Mouse (Mus musculus) testis, postnatal 14 days (tissue): ENCODE data around the gene Mfsd12.
A peak's percentile ranks its signal among the peaks of the same experiment; 100 is the strongest.

Source experiments
- DNase-seq: peaks from one replicate; pipeline ENCODE4 v3.0.0; 2021; ENCODE audit warnings: low spot score

The Mfsd12 gene

DNA sequence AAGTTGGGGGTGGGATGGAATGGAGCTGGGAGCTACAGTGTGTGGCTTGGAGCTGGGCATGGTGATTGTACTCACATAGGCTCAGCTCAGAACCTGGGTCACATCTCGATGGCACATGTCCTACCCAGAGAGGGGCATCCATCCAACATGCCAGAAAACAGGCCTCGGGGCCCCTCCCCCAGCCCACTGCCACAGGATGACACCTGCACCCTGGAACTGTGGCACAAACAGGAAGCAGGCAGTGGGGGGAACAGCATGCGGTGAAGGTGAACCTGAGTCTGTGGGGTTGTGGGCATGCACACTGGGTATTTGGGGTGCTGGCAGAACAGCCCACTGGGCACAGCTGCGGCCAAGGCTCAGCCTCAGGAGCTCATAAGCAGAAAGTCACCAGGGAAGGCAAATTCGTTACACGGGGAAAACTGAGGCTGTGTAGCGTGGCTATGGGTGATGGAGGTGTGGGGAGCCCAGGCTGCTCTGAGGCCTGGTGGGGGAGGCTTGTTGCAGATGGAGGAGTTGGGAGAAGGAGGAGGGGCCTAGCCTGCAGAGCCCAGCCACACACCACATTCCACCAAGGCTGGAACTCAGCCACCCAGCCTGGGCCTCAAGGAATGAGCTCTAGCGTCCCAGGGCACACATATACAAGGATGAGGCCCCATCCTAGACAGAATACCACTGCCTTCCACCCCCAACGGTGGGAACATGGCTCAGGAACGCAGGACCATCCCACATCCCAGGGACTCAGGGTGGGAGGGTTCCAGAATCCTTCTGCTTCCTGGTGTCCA lies 27.9 kb upstream of the Mfsd12 start:
- no peak for DNase-seq

- DNase-seq = no peak
These were observed 27.3 kb upstream of the Mfsd12 start for GRCm38 (mm10) chr10:81330007-81330406.

GRCm38 (mm10) chr10:81332277-81332676 lies 25.0 kb upstream of the Mfsd12 start:
- no peak for DNase-seq

DNA sequence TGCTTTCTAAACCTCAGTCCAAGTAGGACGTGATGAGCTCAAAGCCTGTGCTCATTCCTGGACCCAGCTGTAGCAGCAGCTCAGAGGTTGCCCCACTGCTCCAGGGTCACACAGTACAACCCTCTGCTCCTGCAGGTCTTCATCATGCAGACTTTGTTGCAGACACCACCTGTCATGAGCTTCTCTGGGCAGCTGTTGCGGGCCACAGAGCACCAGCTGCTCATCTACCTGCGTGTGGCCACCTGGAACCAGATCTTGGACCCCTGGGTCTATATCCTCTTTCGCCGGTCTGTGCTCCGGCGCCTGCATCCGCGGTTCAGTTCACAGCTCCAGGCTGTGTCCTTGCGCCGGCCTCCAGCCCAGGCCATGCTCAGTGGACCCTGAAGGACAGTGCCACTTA lies 23.0 kb upstream of the Mfsd12 start:
- no peak for DNase-seq

- no peak for DNase-seq
These were observed 21.6 kb upstream of the Mfsd12 start for GRCm38 (mm10) chr10:81335393-81336340.

DNA sequence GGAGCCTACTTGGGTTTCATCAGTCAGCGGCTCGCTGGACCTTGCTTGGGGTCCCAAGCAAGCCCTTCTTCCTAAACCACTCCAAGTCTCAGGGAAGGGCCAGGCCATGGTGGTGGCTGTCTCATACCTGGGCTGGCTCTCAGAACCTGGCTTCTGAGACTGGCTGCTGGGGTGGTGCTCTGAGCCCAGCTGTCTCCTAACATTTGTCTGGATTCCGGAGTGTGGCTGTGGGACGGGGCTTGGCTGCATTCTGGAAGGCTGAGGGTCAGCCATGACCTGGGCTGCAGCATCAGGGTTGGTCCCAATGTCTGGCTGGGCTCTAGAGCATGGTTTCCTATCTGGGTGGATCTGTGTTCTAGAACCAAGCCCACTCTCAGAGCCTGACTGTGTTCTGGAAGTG lies 20.7 kb upstream of the Mfsd12 start:
- DNase-seq = no peak

- DNase-seq = no peak
These were observed 16.5 kb upstream of the Mfsd12 start for GRCm38 (mm10) chr10:81340551-81341332.

DNA sequence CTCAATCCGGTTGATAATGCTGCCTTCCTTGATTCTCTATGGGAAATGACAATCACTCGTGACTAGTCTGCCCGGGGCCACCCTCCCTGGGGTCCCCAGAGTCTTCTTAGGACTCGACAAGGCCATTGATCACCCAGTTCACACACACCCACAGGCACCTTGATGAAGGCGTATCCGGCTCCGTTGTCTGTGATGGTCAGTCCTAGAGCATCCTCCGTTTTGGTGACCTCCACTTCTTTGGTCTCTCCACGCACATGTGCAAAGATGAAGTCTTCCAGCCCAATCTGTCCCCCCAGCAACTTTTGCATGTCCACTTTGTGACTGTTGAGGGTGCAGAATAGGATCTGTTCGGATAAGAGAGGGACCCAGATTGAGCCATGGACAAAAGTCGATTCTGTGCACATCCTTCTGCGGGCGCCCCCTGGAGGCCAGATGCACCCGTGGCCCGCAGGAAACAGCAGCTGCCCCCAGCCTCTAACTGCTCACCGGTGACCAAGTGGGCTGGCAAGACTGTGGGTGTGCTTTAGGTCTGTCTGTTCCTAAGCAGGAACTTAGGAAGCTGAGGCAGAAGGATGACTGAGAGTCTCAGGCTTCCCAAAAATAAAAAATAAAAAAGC lies 15.8 kb upstream of the Mfsd12 start:
- no peak for DNase-seq

GRCm38 (mm10) chr10:81342686-81343505 lies 14.4 kb upstream of the Mfsd12 start, which contains the start of gene Gipc3:
Gipc3 (minus strand) TSS chr10:81343266.
- DNase-seq = no peak

DNA sequence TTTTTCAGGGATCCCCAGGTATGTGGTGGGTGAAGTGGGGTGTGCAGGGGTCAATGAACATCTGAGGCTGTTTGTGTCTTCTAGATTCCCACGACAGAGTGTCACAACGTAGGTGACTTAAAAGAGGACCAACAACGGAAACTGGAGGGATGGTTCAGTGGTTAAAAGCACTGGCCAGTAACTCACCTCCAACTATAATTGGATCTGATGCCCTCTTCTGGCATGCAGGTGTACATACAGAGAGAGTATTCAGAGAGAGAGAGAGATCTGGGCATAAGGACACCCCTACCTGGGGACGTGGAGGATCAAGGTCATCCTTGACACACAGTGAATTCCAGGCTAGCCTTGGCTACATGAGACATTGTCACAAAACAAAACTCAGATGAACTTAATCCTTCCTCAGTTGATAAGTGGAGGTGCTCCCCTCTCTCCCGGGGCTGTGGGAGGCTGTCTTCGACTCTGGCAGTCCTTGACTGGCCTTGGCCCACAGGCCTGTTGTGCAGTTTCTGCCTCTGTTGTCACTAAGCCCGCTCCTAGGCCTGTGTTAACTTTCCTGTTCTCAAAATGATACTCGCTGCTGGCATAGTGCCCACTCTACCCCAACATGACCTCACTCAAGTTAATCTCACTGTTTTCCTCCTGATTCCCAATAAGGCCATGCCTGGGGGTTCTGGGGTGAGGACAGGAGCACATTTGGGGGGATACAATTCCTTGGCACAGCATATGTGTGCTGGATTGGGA lies 12.7 kb upstream of the Mfsd12 start:
- peak; percentile 86 for DNase-seq

DNA sequence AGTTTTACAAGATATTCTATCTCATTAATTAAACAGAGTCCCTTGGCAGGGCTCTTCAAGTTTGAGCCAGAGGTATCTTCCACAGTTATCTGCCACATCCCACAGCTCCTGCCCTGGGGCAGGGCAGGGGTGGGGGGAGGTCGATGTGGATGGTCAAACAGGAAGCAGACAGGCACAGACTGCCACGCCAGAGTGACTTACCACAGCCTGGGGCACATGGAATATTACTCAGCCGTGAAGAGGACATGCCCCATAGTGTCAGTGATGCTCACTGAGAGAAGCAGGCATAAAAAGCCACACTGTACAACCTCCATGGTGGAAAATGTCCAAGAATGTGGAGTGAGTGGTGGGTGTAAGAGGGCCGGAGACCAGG lies 12.1 kb upstream of the Mfsd12 start:
- DNase-seq = peak; percentile 72

GRCm38 (mm10) chr10:81346453-81347067 lies 10.7 kb upstream of the Mfsd12 start:
- peak; percentile 85 for DNase-seq

DNA sequence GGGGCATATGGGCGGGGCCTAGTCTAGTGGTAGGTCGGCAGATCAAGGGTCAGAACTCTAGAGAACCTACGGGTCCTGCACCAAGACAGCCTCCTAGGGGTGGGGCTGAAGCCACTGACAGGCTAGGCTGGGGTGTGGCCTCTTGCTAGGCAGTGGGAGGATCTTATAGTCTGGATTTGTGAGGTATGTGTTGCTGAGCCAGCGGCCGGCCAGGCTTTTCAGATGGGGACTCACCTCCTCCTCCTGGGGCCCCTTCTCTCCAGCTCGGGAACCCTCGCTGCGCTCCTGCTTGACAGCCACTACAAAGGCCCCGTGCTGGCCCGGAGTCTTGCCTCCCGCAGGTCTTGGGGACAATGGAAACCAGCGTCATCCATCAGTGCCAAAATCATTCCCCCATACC lies 8.1 kb upstream of the Mfsd12 start:
- peak; percentile 57 for DNase-seq

- DNase-seq = no peak
These were observed 7.3 kb upstream of the Mfsd12 start for GRCm38 (mm10) chr10:81349961-81350350.

DNA sequence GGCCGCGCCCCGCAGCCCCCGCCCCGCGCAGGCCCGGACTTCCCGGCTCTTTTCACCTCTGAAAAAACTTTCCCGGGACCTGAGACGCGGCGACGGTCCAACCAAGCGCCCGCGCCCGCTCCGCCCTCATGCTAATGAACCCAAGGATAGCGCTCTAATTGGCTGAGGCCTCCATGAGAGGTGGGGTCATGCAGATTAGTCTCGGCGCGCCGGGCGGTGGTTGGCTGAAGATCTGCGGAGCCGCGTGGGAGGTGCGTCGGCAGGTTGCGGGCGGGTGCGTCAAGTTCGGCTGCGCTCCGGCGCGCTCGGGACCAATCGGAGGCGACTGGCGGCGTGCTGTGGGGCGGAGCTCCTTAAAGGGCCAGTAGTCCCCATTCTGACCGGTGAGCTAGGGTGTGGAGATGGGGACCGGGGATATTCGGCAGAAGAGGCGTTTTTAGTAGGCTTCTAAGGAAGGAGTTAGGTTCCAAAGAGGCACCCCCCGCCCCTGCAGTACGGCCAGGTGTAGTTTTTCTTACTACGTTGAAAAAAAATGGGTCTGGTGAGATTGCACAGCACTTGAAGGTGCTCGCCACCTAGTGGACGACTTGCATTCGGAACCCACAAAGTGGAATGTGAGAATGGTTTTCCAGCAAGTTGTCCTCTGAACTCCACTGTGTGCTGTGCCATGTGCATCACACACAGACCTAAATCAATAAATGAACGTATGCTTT lies 6.8 kb upstream of the Mfsd12 start, which contains the start of gene Hmg20b:
Gene Hmg20b, minus strand, starts transcription at position 130 of the 713 bp plus-strand sequence.
- DNase-seq = peak; percentile 100

DNA sequence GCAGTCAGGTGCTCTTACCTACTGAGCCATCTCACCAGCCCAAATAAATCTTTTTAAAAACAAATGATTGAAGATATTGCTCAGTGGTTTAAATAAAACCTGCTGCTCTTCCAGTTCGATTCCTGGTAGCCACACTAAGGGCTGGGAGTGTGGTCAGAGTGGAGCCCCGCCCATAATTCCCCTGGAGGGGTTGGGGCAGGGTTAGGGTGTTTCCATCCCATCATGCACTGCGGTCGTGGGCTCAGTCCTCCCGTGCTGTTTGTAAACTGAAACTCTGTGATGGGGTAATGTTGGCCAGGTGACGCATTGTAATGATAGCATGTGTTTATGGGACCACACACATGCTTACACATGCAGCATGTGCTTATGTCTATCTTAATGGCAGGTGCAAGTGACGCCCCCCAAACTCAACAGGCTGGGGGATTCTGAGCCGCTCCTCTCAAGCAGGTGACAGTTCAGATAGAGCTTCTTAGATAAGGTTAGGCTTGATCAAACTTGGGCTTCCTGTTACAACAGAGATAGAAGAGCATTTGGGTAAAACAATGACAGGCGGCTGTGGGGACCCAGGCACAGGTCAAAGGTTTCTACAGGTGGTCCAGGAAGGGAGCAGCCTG lies 5.5 kb upstream of the Mfsd12 start:
- no peak for DNase-seq

DNA sequence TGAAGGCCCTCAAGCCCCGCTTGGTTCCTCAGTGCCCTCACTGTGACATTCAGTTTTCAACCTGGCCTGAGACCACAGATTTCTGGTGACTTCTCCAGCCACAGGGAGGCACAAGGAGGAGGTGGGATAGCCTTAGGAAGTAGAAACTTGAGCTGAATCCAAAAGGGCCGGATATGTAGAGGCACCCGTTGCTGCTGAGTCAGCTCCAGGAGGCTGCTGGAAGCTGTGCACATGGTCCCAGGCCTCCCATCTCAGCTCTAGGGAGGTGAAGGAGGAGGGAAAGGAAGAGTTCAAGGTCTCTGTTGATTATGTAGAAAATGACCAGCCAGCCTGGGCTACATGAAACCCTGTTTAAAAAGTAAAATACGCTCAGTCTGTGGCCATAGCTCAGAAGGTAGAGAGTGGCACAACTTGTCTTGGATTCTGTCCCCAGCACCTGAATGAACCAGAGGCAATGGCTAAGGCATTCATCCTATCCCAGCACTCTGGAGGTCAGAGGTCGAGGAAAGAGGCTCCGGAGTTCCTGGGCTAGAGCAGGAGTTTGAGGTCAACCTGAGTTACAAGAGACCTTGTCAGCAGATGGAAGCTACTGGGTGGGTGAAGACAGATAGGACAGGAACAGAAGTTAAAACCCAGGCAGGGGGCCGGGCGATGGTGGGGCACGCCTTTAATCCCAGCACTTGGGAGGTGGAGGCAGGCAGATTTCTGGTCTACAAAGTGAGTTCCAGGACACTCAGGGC lies 2.4 kb upstream of the Mfsd12 start:
- DNase-seq = no peak

DNA sequence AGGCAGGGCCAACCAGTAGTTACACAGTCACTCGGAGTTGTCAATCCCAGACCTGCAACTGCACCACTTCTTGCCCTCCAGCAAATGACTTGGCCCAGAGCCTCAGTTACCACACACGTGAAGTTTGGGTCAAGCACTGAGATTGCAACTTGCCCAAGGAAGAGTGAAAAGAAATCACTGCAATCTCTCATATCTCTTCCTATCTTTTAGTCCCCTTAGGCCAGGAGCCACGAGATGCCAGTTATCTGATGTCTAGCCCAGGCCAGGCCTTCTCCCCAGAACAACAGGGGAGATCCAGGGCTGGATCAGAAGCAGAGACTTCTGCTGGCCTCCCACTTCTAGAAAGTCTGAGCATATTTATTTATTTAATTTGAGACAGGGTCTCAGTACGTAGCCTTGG lies 1.8 kb upstream of the Mfsd12 start:
- DNase-seq = no peak
